Mouse (Mus musculus) embryonic facial prominence, embryonic 13.5 days (tissue): ENCODE measurements at regions not wholly inside any gene's neighbourhood (a gene's known extent, or its start where the extent isn't known, plus 50 kb on each side); places are given as distances from the start of the nearest gene placed in this dataset.
A peak's percentile ranks its signal among the peaks of the same experiment; 100 is the strongest.

ENCODE experiments used
- ATAC-seq: fragments of 200-750 bp; cut with Nextera tagmentation; 2 replicates; pipeline ENCODE4 v1.8.0; 2017; ENCODE audit warnings: low read depth; ENCODE audit not compliant: insufficient number of reproducible peaks, insufficient read depth, low FRiP score, low TSS enrichment
- H3K27ac ChIP-seq: fragments of 300-500 bp; sonication (generic); 2 replicates; pipeline ENCODE4 v1.5.1; 2015; ENCODE audit warnings: moderate library complexity, mild to moderate bottlenecking, inconsistent platforms
- H3K27me3 ChIP-seq: fragments of 300-500 bp; sonication (generic); 2 replicates; pipeline ENCODE4 v1.6.1; 2015; ENCODE audit warnings: mild to moderate bottlenecking, inconsistent platforms
- H3K36me3 ChIP-seq: fragments of 300-500 bp; sonication (generic); 2 replicates; pipeline ENCODE4 v1.6.1; 2015; ENCODE audit warnings: mild to moderate bottlenecking, inconsistent platforms
- H3K4me1 ChIP-seq: fragments of 300-500 bp; sonication (generic); 2 replicates; pipeline ENCODE4 v1.6.1; 2015; ENCODE audit warnings: inconsistent platforms
- H3K4me2 ChIP-seq: fragments of 300-500 bp; sonication (generic); 2 replicates; pipeline ENCODE4 v1.6.1; 2015; ENCODE audit warnings: moderate library complexity, mild to moderate bottlenecking, inconsistent platforms
- H3K4me3 ChIP-seq: fragments of 300-500 bp; sonication (generic); 2 replicates; pipeline ENCODE4 v1.5.1; 2015; ENCODE audit warnings: mild to moderate bottlenecking, inconsistent platforms
- H3K9ac ChIP-seq: fragments of 300-500 bp; sonication (generic); 2 replicates; pipeline ENCODE4 v1.6.1; 2015; ENCODE audit warnings: mild to moderate bottlenecking, inconsistent platforms
- H3K9me3 ChIP-seq: fragments of 300-500 bp; sonication (generic); 2 replicates; pipeline ENCODE4 v1.6.1; 2016; ENCODE audit warnings: inconsistent platforms
- WGBS: fragments of 180-500 bp; shearing (Covaris S2); methylation state at CpG from one replicate; pipeline ENCODE4 v1.1.7; 2015; ENCODE audit warnings: mixed read lengths; 5-methylcytosine and 5-hydroxymethylcytosine counted together

DNA sequence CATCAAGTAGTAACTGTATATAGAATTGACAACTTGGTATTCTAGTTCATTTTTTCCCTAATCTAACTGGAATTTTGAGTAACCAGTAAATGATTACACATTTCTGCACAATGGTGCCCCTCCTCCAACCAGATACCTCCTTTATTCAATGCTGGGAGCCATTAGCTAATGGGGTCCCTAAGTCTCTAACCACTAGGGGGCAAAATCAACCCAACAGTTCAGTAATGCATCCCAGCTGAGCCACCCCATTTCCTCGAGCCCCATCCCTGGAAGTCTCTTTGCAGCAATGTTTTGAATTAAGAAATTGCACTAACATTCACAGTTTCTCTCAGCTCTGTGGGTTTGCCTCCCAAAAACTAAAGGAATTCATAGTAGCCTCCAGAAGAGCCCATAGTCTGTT is 774.9 kb downstream of the 5730522E02Rik start:
- Histone ChIP-seq H3K27ac (no peak overlapping the region), H3K4me1 (no peaks in the 10 kb centered on the region), H3K4me3 (no peak overlapping the region), H3K4me2 (no peak overlapping the region), H3K9me3 (peaks cover 6% of the 10 kb centered on the region; the same call in 1 of the 2 replicates), H3K36me3 (no peaks in the 10 kb centered on the region), H3K27me3 (no peaks in the 10 kb centered on the region), H3K9ac (no peak overlapping the region)
- 16% methylated on average over 1 of the region's 1 CpGs for WGBS
- ATAC-seq = no peak

DNA sequence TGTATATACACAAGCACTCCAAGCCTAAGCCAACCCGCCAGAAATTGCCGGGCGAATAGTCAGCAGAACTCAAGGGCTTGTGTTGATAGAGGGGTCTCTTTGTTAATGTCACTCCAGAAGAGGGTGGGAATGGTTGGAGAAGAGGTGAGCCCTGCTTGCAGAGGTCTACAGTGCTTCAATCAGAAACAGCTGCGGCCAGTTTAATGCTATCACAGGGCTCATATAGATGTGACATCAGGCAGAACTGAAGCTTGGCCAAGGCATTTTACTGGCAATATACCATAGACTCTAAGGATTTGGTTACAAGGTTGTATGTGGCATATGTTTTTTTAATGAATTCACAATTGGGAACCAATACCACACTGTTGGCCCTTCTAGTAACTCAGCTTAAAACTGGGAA is 787.4 kb downstream of the 5730522E02Rik start:
- no peak overlapping the region for H3K4me3 ChIP-seq
- H3K27me3 ChIP-seq = no peaks in the 10 kb centered on the region
- no peak overlapping the region for H3K27ac ChIP-seq
- no peak for ATAC-seq
- H3K9ac ChIP-seq = no peak overlapping the region
- 83% methylated on average over 4 of the region's 4 CpGs for WGBS
- H3K4me1 ChIP-seq = no peaks in the 10 kb centered on the region
- no peaks in the 10 kb centered on the region for H3K9me3 ChIP-seq
- H3K4me2 ChIP-seq = no peak overlapping the region
- H3K36me3 ChIP-seq = no peaks in the 10 kb centered on the region

DNA sequence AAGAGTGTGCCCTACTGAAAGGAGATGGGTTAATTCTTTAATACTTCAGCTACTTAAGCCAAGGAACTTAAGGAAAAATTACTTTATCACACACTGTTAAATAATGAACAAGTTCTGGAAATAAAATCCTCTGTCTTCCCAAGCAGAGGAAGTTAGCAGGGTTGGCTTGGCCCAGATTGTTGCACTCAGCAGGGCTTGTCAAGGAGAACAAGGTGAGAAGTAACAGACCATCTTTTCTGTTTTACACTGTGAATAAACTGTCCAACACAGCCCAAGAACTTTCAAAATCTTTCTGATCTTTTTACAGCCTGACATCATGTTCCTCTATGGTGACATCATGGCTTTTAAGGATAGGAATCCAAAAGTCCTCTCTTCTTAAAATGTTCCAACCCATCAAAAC is 789.1 kb downstream of the 5730522E02Rik start:
- no peaks in the 10 kb centered on the region for H3K9me3 ChIP-seq
- no peaks in the 10 kb centered on the region for H3K4me1 ChIP-seq
- H3K9ac ChIP-seq = no peak overlapping the region
- H3K27ac ChIP-seq = no peak overlapping the region
- ATAC-seq = no peak
- no peaks in the 10 kb centered on the region for H3K36me3 ChIP-seq
- H3K4me2 ChIP-seq = no peak overlapping the region
- H3K27me3 ChIP-seq = no peaks in the 10 kb centered on the region
- no peak overlapping the region for H3K4me3 ChIP-seq

DNA sequence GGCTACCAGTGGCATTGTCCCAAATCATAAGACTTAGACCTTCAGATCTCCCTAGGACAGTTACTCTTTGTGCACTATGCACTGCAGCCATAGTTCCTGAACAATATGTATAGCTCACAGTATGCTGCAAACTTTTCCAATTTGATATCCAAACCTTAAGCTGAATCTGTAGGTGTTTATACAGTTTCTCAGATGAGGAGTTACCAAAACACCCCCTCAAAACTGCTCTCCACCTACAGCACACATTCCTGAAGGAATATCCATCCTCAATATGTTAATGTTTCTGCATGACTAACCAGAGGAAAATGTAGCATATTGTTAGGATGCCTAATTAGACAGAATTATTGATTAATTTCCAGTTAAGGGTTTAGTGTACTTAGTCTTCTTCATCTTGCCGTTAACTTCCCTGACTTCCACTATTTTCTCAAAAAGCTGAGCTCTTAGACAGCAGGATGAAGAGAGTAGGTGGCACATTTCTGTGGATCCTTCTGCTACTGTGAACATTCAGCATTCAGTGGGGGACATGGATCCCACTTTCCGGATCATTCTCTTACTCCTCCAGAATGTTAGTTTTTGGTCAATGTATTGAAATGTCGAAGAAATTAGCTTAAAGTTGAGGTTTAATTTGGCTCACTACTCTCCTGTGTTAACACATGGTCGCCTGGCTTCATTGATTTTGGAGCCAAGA is 800.0 kb downstream of the 5730522E02Rik start:
- Histone ChIP-seq H3K9ac (no peak overlapping the region), H3K4me1 (no peaks in the 10 kb centered on the region), H3K27ac (no peak overlapping the region), H3K4me3 (no peak overlapping the region), H3K9me3 (no peaks in the 10 kb centered on the region), H3K4me2 (no peak overlapping the region), H3K27me3 (no peaks in the 10 kb centered on the region), H3K36me3 (no peaks in the 10 kb centered on the region)
- 86% methylated on average over 4 of the region's 4 CpGs for WGBS
- ATAC-seq = no peak

DNA sequence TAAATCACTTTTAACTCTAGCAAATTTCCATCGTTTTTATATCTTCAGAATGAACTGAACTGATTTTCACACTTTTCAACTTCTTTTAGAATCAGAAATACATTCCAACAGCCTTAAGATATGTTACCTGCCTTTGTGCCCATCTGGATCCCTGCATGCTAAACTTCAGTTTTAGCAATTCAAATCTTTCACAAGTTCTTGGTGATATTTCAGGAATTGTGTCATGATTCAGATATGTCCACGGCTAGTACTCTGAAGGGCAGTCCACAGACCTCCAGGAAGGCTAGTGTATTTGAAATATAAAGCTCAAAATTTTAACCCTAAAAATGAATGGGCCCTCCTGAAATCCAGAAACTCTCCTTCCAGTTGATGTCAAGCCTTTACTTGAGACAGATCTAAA is 818.9 kb downstream of the 5730522E02Rik start:
- Histone ChIP-seq H3K27me3 (no peaks in the 10 kb centered on the region), H3K36me3 (no peaks in the 10 kb centered on the region), H3K4me2 (no peak overlapping the region), H3K9ac (no peak overlapping the region), H3K4me3 (no peak overlapping the region), H3K27ac (no peak overlapping the region), H3K9me3 (no peaks in the 10 kb centered on the region), H3K4me1 (no peaks in the 10 kb centered on the region)
- WGBS = 72% methylated on average over 2 of the region's 2 CpGs
- no peak for ATAC-seq

DNA sequence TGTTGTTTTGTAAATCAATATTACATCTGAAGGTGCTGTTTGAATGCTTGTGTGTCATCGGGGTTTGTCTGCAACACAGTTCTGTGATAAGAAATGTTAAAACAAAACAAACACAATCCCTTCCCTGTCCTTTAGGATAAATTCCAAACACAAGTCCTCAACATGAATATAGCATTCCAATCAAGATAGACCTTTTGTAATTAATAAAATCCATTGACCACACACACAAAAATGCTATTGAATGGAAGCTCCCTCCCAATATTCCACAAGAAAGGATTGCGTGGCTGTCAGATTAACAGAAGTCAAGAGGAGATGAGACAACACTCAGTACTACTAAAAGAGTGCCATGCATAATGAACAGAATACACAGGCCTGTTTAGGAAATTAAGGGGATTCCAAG is 843.5 kb downstream of the 5730522E02Rik start:
- H3K36me3 ChIP-seq = no peaks in the 10 kb centered on the region
- ATAC-seq = no peak
- no peak overlapping the region for H3K9ac ChIP-seq
- H3K4me2 ChIP-seq = no peak overlapping the region
- no peaks in the 10 kb centered on the region for H3K27me3 ChIP-seq
- no peaks in the 10 kb centered on the region for H3K9me3 ChIP-seq
- 77% methylated on average over 2 of the region's 2 CpGs for WGBS
- no peak overlapping the region for H3K27ac ChIP-seq
- no peak overlapping the region for H3K4me3 ChIP-seq
- peaks cover 3% of the 10 kb centered on the region; the same call in 1 of the 2 replicates for H3K4me1 ChIP-seq

DNA sequence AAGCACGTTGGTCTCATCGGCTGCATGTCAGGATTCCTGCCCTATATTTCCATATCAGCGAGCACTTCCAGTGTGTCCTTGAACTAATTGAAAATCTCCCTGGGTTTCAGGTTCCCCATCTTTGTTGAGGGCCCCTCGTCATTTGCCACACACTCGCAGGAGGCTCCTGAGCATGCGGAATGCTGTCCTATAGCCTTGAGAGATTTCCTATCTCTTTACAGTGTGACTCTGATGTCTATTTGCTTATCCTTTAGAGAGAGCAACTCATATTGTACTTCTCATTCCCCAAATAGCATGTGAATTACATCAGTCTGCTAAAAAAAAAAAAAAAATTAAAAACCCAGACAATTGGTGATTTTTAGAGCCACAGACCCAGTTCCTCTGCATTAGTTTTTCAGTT is 845.1 kb downstream of the 5730522E02Rik start:
- no peak overlapping the region for H3K27ac ChIP-seq
- 49% methylated on average over 6 of the region's 6 CpGs for WGBS
- H3K36me3 ChIP-seq = no peaks in the 10 kb centered on the region
- no peak overlapping the region for H3K9ac ChIP-seq
- peaks cover 3% of the 10 kb centered on the region; the same call in 1 of the 2 replicates for H3K4me1 ChIP-seq
- H3K4me3 ChIP-seq = no peak overlapping the region
- no peak for ATAC-seq
- no peaks in the 10 kb centered on the region for H3K9me3 ChIP-seq
- no peak overlapping the region for H3K4me2 ChIP-seq
- no peaks in the 10 kb centered on the region for H3K27me3 ChIP-seq

DNA sequence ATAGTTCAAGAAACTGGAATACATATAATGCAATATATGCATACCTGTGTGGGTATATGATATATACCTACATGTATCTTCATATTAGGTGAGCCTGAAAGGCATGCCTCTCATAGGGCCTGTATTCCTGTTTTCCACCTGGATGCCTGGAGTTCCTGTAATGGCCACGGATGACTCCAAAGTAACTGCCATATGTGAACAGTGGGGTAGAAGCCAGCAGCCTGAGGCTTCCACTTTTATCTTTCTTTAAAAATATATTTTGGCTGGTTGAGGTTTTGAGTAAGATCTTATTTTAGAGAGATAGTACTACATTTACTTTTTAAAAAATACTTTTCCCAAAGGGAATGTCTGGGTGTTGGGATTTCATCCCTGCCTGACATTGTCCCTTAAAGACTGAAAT is 850.8 kb downstream of the 5730522E02Rik start:
- H3K4me3 ChIP-seq = no peak overlapping the region
- WGBS = 74% methylated on average over 1 of the region's 1 CpGs

DNA sequence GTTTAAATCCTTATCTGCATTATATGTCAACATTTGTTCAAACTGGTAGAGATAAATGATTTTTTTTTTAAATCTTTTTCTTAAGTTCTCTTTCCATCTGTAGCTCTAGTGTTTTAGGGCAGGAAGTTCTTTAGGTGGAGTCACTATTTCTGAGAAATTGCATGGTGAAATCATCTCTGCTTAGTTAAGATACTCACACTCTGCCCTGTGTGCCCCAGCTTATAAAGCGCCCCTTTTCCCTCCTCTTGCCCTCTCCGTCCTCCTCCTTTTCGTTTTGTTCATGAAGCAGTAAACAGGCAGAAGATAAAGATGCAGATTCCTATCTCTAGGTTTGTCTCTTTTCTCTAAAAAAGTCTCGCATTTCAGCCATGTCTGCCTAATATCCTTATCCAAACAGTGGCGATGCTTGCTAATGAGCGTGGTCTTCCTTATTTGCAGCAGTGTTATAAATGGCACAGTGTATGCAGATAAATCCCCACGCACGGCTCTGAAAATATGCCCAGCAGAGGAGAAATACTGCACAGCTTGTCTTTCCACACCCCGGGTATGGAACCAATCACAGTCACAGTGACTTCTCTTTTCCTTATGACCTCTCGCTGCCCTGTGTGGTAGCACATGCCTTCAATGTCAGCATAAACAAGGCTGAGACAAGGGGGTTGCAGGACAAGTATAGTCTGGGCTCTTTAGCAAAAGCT is 852.7 kb downstream of the 5730522E02Rik start:
- no peaks in the 10 kb centered on the region for H3K27me3 ChIP-seq
- WGBS = 14% methylated on average over 10 of the region's 10 CpGs
- ATAC-seq = no peak
- no peaks in the 10 kb centered on the region for H3K36me3 ChIP-seq
- H3K9me3 ChIP-seq = no peaks in the 10 kb centered on the region
- H3K4me3 ChIP-seq = peak overlapping the region; percentile 36
- peaks cover 21% of the 10 kb centered on the region for H3K4me1 ChIP-seq
- H3K27ac ChIP-seq = no peak overlapping the region
- H3K9ac ChIP-seq = no peak overlapping the region
- H3K4me2 ChIP-seq = peak overlapping the region; percentile 69

More for the DNA sequence above, 850.8 kb downstream of the 5730522E02Rik start:
- no peaks in the 10 kb centered on the region for H3K27me3 ChIP-seq
- H3K27ac ChIP-seq = no peak overlapping the region
- H3K9ac ChIP-seq = no peak overlapping the region
- no peaks in the 10 kb centered on the region for H3K36me3 ChIP-seq
- H3K4me2 ChIP-seq = no peak overlapping the region
- H3K9me3 ChIP-seq = no peaks in the 10 kb centered on the region
- ATAC-seq = no peak
- peaks cover 21% of the 10 kb centered on the region for H3K4me1 ChIP-seq

DNA sequence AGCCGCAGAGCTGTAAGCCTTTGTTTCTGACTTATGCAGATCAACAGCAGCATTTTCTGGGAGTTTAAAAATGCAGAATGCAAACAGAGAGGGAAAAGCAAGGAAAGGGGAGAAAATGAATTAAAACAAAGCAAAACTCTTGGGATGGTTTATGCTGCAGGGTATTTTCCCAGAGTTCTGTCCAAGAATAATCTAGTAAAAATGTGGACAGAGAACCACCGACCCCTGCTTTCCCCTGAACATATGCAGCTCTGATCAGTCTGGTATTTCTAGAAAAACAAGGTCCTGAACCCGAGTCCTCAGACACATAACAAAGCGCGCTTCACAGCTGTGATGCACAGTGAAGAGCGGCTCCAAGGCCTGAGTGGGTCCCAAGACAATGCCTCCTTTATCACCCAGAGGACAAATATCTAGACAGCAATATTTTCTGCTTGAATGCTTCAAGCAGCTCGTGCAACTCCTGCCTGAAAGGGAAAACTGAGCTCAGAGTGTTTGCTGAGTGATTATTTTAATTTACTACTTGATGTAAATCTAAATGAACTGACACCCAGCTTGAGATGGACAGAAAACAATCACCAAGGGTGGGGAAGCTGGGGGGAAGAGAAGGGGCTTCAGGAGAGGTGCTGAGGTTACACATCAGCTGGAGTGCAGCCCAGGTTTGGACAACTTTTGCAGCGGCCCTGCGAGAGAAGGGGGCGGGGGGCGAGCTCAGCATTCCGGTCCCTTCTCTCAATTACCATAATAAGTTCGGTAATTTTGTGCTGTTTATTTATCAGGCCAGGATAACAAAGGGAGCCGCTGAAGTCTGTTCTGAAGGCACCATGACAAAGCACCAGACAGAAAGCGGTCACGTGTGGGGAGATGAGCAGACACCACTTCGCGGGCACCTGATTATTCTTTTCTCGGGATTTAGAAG is 853.6 kb downstream of the 5730522E02Rik start:
- H3K36me3 ChIP-seq = no peaks in the 10 kb centered on the region
- peak overlapping the region; percentile 69 for H3K4me2 ChIP-seq
- H3K27me3 ChIP-seq = no peaks in the 10 kb centered on the region
- H3K9ac ChIP-seq = peak overlapping the region; percentile 53
- peak overlapping the region; percentile 36 for H3K4me3 ChIP-seq
- no peak overlapping the region for H3K27ac ChIP-seq
- WGBS = 6% methylated on average over 19 of the region's 19 CpGs
- ATAC-seq = no peak
- H3K4me1 ChIP-seq = peaks cover 21% of the 10 kb centered on the region
- H3K9me3 ChIP-seq = no peaks in the 10 kb centered on the region

DNA sequence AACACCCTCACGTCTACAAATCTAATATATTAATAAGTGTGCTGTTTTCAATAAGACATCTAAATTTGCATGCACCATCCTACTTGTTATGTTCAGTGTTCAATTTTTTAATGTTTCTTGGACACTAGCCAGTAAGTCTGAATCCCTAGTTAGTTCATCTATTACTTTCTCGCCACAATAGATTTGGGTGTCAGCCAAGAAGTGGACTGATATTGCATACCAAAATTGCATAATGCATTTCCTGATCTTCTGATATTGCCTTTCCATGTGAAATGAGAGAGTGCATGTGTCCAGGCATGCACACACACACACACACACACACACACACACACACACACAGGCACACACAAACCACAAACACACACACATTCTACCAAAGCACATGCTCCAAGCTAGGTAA is 874.9 kb downstream of the 5730522E02Rik start:
- H3K4me1 ChIP-seq = no peaks in the 10 kb centered on the region
- H3K4me3 ChIP-seq = no peak overlapping the region
- no peak overlapping the region for H3K27ac ChIP-seq
- H3K9ac ChIP-seq = no peak overlapping the region
- H3K9me3 ChIP-seq = no peaks in the 10 kb centered on the region
- H3K36me3 ChIP-seq = no peaks in the 10 kb centered on the region
- 52% methylated on average over 2 of the region's 2 CpGs for WGBS
- no peak overlapping the region for H3K4me2 ChIP-seq
- ATAC-seq = no peak
- H3K27me3 ChIP-seq = no peaks in the 10 kb centered on the region
